Mouse (Mus musculus): ENCODE data around the gene Pld5. TPM values are rescaled to one million over a fixed set of nuclear protein-coding genes. Genes with fewer than 3 reads are reported as not detected.

Pld5 gene
- polyA plus RNA-seq, 2 experiments, result 0.53 to 0.65 TPM

DNA sequence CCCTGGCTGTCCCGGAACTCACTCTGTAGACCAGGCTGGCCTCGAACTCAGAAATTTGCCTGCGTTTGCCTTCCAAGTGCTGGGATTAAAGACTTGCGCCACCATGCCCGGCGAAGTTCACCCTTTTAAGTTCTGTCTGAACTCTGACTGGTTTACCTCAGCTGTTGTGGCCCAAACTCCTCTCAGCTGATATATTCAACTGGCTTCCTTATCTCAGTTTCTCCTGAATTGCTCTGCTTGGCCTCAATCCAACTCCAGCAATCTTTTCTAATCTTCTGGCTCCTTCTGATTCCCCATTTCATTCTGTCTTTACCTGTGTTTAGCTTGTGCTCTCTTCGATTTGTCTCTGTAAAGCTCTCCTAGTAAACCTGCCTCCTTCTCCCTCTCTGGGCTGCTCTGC, 331.9 kb downstream of the Pld5 start:
- Histone ChIP-seq H3K4me1 (ENCODE audit: control insufficient read depth, insufficient read depth, low read length) (no peaks in the 10 kb centered on the region), H3K9ac (ENCODE audit: low read depth, low read length, severe bottlenecking) (no peak overlapping the region), H3K4me3 (replicated peaks; ENCODE audit: low read length) (no peak overlapping the region), H3K27me3 (ENCODE audit: control insufficient read depth, insufficient read depth, low read length) (no peaks in the 10 kb centered on the region), H3K36me3 (ENCODE audit: control insufficient read depth, insufficient read depth, low read length) (no peaks in the 10 kb centered on the region), H3K9me3 (ENCODE audit: control insufficient read depth, low read length) (no peaks in the 10 kb centered on the region), H3K27ac (replicated peaks; ENCODE audit: low read depth, low read length) (no peak overlapping the region), H3K4me2 (replicated peaks; ENCODE audit: low read depth, low read length, severe bottlenecking) (no peak overlapping the region)
- WGBS, result 91% methylated on average over 7 of the region's 7 CpGs
- no peak for DNase-seq (ENCODE audit: low spot score)
- no peak for TF ChIP-seq POLR2A (IDR thresholded peaks at IDR 0.05; ENCODE audit: borderline replicate concordance, extremely low read depth, insufficient read depth, insufficient read length)
- no peak for ATAC-seq (ENCODE audit: low FRiP score, low read depth)

DNA sequence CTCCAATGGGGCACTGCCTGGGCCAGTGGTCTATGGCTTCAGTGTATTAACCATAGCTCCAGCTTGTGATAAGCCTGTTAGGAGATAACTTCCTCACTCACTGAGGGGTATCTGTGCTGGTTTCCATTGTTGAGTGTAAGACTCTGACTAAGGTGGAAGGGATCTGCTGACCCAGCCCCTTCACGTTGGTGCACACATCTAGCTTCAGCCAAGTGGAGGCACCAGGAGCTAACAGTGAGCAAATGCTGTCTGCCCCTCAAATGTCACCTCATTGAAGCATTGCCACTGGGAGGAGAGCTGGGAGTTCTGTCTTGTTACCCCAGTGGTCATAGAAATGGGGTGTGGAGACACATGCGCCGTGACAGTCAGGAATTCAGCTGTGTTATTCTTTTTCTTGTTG, 336.4 kb downstream of the Pld5 start:
- H3K27ac ChIP-seq (replicated peaks; ENCODE audit: low read depth, low read length), result no peak overlapping the region
- WGBS, result 85% methylated on average over 3 of the region's 3 CpGs
- ATAC-seq (ENCODE audit: low FRiP score, low read depth) (no peak), DNase-seq (ENCODE audit: low spot score) (no peak)
- H3K4me1 ChIP-seq (ENCODE audit: control insufficient read depth, insufficient read depth, low read length), result no peaks in the 10 kb centered on the region
- no peak for TF ChIP-seq POLR2A (IDR thresholded peaks at IDR 0.05; ENCODE audit: borderline replicate concordance, extremely low read depth, insufficient read depth, insufficient read length)
- no peaks in the 10 kb centered on the region for H3K9me3 ChIP-seq (ENCODE audit: control insufficient read depth, low read length)
- no peaks in the 10 kb centered on the region for H3K36me3 ChIP-seq (ENCODE audit: control insufficient read depth, insufficient read depth, low read length)
- H3K4me3 ChIP-seq (replicated peaks; ENCODE audit: low read length), result no peak overlapping the region
- H3K27me3 ChIP-seq (ENCODE audit: control insufficient read depth, insufficient read depth, low read length), result no peaks in the 10 kb centered on the region
- no peak overlapping the region for H3K9ac ChIP-seq (ENCODE audit: low read depth, low read length, severe bottlenecking)
- no peak overlapping the region for H3K4me2 ChIP-seq (replicated peaks; ENCODE audit: low read depth, low read length, severe bottlenecking)

DNA sequence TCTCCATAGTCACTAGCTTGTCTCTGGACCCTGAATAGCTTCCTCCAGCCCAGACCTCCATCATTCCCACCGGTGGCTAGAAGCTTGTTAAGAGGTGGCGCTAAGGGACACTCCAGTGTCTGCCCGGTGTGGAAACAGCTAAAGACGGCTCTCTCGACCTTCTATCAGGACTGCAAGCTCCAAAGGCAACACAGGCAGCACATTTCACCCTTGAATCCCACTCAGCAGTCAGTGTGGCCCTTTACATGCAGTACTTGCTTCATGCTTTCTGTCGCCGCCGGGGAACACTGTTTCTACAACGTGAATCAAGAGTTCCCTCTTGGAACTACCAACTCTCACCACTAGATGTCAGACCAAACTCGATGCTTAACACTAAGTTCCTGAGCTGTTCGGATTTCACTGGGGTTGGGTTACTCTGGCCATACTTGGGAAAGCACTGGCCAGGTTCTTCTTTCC, 338.8 kb downstream of the Pld5 start:
- Histone ChIP-seq H3K36me3 (ENCODE audit: control insufficient read depth, insufficient read depth, low read length) (no peaks in the 10 kb centered on the region), H3K9me3 (ENCODE audit: control insufficient read depth, low read length) (no peaks in the 10 kb centered on the region), H3K4me1 (ENCODE audit: control insufficient read depth, insufficient read depth, low read length) (no peaks in the 10 kb centered on the region), H3K27me3 (ENCODE audit: control insufficient read depth, insufficient read depth, low read length) (no peaks in the 10 kb centered on the region), H3K27ac (replicated peaks; ENCODE audit: low read depth, low read length) (no peak overlapping the region), H3K9ac (ENCODE audit: low read depth, low read length, severe bottlenecking) (peak overlapping the region; percentile 32; the same call in 1 of the 2 replicates), H3K4me3 (replicated peaks; ENCODE audit: low read length) (no peak overlapping the region), H3K4me2 (replicated peaks; ENCODE audit: low read depth, low read length, severe bottlenecking) (peak overlapping the region; percentile 34; the same call in 1 of the 2 replicates)
- 10% methylated on average over 11 of the region's 11 CpGs for WGBS
- no peak for TF ChIP-seq POLR2A (IDR thresholded peaks at IDR 0.05; ENCODE audit: borderline replicate concordance, extremely low read depth, insufficient read depth, insufficient read length)
- ATAC-seq (ENCODE audit: low FRiP score, low read depth), result peak; percentile 87
- DNase-seq (ENCODE audit: low spot score), result peak; percentile 94

DNA sequence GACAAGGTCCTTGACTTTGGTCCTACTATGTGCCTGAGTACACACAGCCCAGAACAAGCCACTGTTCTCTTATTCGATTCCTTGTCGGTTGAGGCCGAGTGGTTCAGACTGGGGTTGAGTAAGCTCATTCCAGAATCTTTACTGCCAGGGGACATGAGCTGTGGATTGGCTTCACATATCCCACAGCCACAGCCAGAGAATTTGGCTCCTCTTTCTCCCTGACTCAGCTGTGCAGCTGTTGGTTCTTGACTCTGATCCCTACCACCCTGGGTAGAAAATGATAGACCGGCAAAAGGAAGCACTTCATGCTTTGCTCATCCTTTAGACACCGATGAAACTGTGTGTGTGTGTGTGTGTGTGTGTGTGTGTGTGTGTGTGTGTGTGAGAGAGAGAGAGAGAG, 343.7 kb downstream of the Pld5 start:
- no peaks in the 10 kb centered on the region for H3K36me3 ChIP-seq (ENCODE audit: control insufficient read depth, insufficient read depth, low read length)
- no peak overlapping the region for H3K4me2 ChIP-seq (replicated peaks; ENCODE audit: low read depth, low read length, severe bottlenecking)
- no peaks in the 10 kb centered on the region for H3K4me1 ChIP-seq (ENCODE audit: control insufficient read depth, insufficient read depth, low read length)
- TF ChIP-seq POLR2A (IDR thresholded peaks at IDR 0.05; ENCODE audit: borderline replicate concordance, extremely low read depth, insufficient read depth, insufficient read length), result no peak
- ATAC-seq (ENCODE audit: low FRiP score, low read depth), result no peak
- no peak overlapping the region for H3K4me3 ChIP-seq (replicated peaks; ENCODE audit: low read length)
- DNase-seq (ENCODE audit: low spot score), result no peak
- no peaks in the 10 kb centered on the region for H3K9me3 ChIP-seq (ENCODE audit: control insufficient read depth, low read length)
- H3K27me3 ChIP-seq (ENCODE audit: control insufficient read depth, insufficient read depth, low read length), result no peaks in the 10 kb centered on the region
- H3K9ac ChIP-seq (ENCODE audit: low read depth, low read length, severe bottlenecking), result no peak overlapping the region
- WGBS, result 84% methylated on average over 5 of the region's 5 CpGs
- no peak overlapping the region for H3K27ac ChIP-seq (replicated peaks; ENCODE audit: low read depth, low read length)

DNA sequence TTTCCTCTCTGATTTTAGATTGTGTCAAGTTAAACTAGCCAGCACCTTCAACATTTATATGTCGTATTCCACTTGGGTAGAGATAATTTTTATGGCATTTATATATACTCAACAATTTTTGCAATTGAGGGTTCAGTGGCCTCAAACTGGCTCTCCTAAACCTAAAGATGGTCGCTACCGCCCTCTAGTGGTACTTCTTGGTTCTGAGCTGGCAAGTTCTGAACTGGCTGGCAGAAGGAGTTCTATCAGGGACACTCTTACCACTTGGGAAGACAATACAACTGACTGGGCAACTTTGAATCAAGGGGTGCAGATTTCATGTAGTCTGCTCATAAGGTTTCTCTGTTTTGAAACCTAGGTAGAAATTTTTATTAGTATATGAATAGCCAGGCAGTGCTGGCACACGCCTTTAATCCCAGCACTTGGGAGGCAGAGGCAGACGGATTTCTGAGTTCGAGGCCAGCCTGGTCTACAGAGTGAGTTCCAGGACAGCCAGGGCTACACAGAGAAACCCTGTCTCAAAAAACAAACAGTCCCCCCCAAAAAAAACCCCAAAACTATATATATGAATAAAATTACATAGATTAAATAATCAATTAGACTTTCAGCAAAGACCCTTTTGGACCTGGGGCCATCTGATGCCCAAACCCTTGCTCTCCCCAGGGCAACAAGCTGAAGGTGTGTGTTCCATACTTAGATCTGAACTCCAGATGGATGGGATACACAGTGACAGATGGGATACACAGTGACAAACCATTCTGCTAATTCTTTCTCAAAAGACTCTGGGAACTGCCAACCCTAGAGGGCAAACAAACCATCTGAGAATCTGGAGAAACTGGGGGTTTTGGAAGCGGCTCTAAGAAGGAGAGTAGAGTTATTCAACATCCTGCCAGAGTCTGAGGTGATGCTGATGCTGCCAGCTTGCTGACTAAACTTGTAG, 351.0 kb downstream of the Pld5 start:
- no peak overlapping the region for H3K4me3 ChIP-seq (replicated peaks; ENCODE audit: low read length)
- no peak overlapping the region for H3K9ac ChIP-seq (ENCODE audit: low read depth, low read length, severe bottlenecking)
- 48% methylated on average over 7 of the region's 7 CpGs for WGBS
- no peak for ATAC-seq (ENCODE audit: low FRiP score, low read depth)
- no peak overlapping the region for H3K4me2 ChIP-seq (replicated peaks; ENCODE audit: low read depth, low read length, severe bottlenecking)
- no peaks in the 10 kb centered on the region for H3K4me1 ChIP-seq (ENCODE audit: control insufficient read depth, insufficient read depth, low read length)
- H3K36me3 ChIP-seq (ENCODE audit: control insufficient read depth, insufficient read depth, low read length), result no peaks in the 10 kb centered on the region
- no peak for TF ChIP-seq POLR2A (IDR thresholded peaks at IDR 0.05; ENCODE audit: borderline replicate concordance, extremely low read depth, insufficient read depth, insufficient read length)
- DNase-seq (ENCODE audit: low spot score), result peak; percentile 71
- H3K9me3 ChIP-seq (ENCODE audit: control insufficient read depth, low read length), result no peaks in the 10 kb centered on the region
- H3K27ac ChIP-seq (replicated peaks; ENCODE audit: low read depth, low read length), result no peak overlapping the region
- no peaks in the 10 kb centered on the region for H3K27me3 ChIP-seq (ENCODE audit: control insufficient read depth, insufficient read depth, low read length)

Measured in limb, embryonic 14.5 days (tissue).